Mouse (Mus musculus) right cerebral cortex, postnatal 25 days (tissue): ENCODE measurements at regions not wholly inside any gene's neighbourhood (a gene's known extent, or its start where the extent isn't known, plus 50 kb on each side); places are given as distances from the start of the nearest gene placed in this dataset.
"Not testable (repeated sequence)": the region's sequence is repeated elsewhere in the genome, so short reads cannot be mapped to it uniquely, and the experiment has no call there.

ENCODE experiments used
- DNase-seq: peaks from one replicate; pipeline ENCODE4 v3.0.0; 2022

GRCm38 (mm10) chr3:79002173-79002848 lies 284.0 kb downstream of the Rapgef2 start:
- no peak for DNase-seq

GRCm38 (mm10) chr3:79001754-79002153 lies 284.6 kb downstream of the Rapgef2 start:
- no peak for DNase-seq

- DNase-seq, result no peak
Observed at GRCm38 (mm10) chr3:79000293-79000692, 286.0 kb downstream of the Rapgef2 start.

- no peak for DNase-seq
Observed at GRCm38 (mm10) chr3:78999803-79000202, 286.5 kb downstream of the Rapgef2 start.

GRCm38 (mm10) chr3:78988120-78988519 lies 298.2 kb downstream of the Rapgef2 start:
- DNase-seq, result no peak

GRCm38 (mm10) chr3:78986726-78987125 lies 299.6 kb downstream of the Rapgef2 start:
- DNase-seq, result no peak

- DNase-seq, result no peak
Observed at GRCm38 (mm10) chr3:78981057-78981456, 305.3 kb downstream of the Rapgef2 start.

GRCm38 (mm10) chr3:78978781-78979180 lies 307.5 kb downstream of the Rapgef2 start:
- no peak for DNase-seq

- peak; percentile 35 for DNase-seq
Observed at GRCm38 (mm10) chr3:78966683-78967549, 319.4 kb downstream of the Rapgef2 start.

GRCm38 (mm10) chr3:78964231-78964858 lies 322.0 kb downstream of the Rapgef2 start:
- DNase-seq, result no peak

- DNase-seq, result no peak
Observed at GRCm38 (mm10) chr3:78958781-78959180, 327.5 kb downstream of the Rapgef2 start.

GRCm38 (mm10) chr3:78955364-78955763 lies 331.0 kb downstream of the Rapgef2 start:
- no peak for DNase-seq

GRCm38 (mm10) chr3:78949385-78949784 lies 336.9 kb downstream of the Rapgef2 start:
- DNase-seq, result not testable (repeated sequence)

GRCm38 (mm10) chr3:78948700-78949099 lies 337.6 kb downstream of the Rapgef2 start:
- no peak for DNase-seq

GRCm38 (mm10) chr3:78948171-78948570 lies 338.1 kb downstream of the Rapgef2 start:
- DNase-seq, result peak; percentile 19

GRCm38 (mm10) chr3:78947183-78947582 lies 339.1 kb downstream of the Rapgef2 start:
- DNase-seq, result no peak

- DNase-seq, result no peak
Observed at GRCm38 (mm10) chr3:78944185-78944584, 342.1 kb downstream of the Rapgef2 start.

GRCm38 (mm10) chr3:78932975-78933374 lies 353.3 kb downstream of the Rapgef2 start:
- no peak for DNase-seq

GRCm38 (mm10) chr3:78919850-78920249 lies 366.5 kb downstream of the Rapgef2 start:
- no peak for DNase-seq

- DNase-seq, result peak; percentile 74
Observed at GRCm38 (mm10) chr3:78919407-78919806, 366.9 kb downstream of the Rapgef2 start.

- DNase-seq, result peak; percentile 6
Observed at GRCm38 (mm10) chr3:78908196-78908844, 378.0 kb downstream of the Rapgef2 start.

GRCm38 (mm10) chr3:78907778-78908177 lies 378.5 kb downstream of the Rapgef2 start:
- DNase-seq, result no peak

GRCm38 (mm10) chr3:78901838-78902484 lies 384.4 kb downstream of the Rapgef2 start:
- DNase-seq, result no peak
